Mouse (Mus musculus): ENCODE results near the gene Icam4. TPM values are rescaled to one million over a fixed set of nuclear protein-coding genes. Genes with fewer than 3 reads are reported as not detected.

Icam4 gene
- 0.21 and 0.30 TPM in 2 replicates for polyA plus RNA-seq (2012; rRNA removed)

- Histone ChIP-seq H3K4me1 (ENCODE audit: control insufficient read depth, insufficient read depth, low read length) (peaks cover 37% of the 10 kb centered on the region), H3K4me3 (ENCODE audit: control insufficient read depth, low read depth, low read length) (peak within 1 kb of the TSS; percentile 64), H3K27me3 (ENCODE audit: control insufficient read depth, insufficient read depth, low read length) (no peaks in the 10 kb centered on the region; the same call in 1 of the 2 replicates), H3K36me3 (ENCODE audit: control insufficient read depth, insufficient read depth, low read length) (no peaks in the 10 kb centered on the region), H3K27ac (ENCODE audit: control insufficient read depth, insufficient read depth, low read depth, low read length) (no peak within 1 kb of the TSS)
- TF ChIP-seq POLR2A (IDR thresholded peaks at IDR 0.05; ENCODE audit: control insufficient read depth, low read depth, low read length), result no peak
- TF ChIP-seq CTCF (IDR thresholded peaks at IDR 0.05; ENCODE audit: control insufficient read depth, insufficient read depth, insufficient replicate concordance, low read depth, low read length), result peak; percentile 71; the same call in 1 of the 2 replicates
These were observed at the start of gene Icam4 for GRCm38 (mm10) chr9:21029291-21030054. Gene Icam4 (plus strand): TSS chr9:21029373.

DNA sequence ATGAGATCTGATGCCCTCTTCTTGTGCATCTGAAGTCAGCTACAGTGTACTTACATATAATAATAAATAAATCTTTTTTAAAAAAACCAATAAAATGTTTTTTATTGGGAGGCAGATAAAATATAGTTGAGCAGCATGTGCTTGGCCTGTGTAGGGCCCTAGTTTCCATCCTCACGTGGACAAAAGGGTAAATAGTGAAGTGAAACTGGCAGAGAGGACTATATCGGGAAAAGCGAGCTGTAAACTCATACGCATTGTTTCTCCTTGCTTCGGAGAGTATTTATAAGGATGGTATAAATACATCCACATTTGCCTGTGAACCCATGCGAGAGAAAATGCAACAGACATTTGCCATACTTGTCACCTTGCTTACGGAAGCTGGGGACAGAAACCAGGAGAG, 49.4 kb upstream of the Icam4 start:
- Histone ChIP-seq H3K4me1 (ENCODE audit: control insufficient read depth, insufficient read depth, low read length) (peaks cover 5% of the 10 kb centered on the region), H3K36me3 (ENCODE audit: control insufficient read depth, insufficient read depth, low read length) (no peaks in the 10 kb centered on the region), H3K27me3 (ENCODE audit: control insufficient read depth, insufficient read depth, low read length) (no peaks in the 10 kb centered on the region), H3K4me3 (ENCODE audit: control insufficient read depth, low read depth, low read length) (no peak overlapping the region), H3K27ac (ENCODE audit: control insufficient read depth, insufficient read depth, low read depth, low read length) (no peak overlapping the region)
- TF ChIP-seq POLR2A (IDR thresholded peaks at IDR 0.05; ENCODE audit: control insufficient read depth, low read depth, low read length) (no peak), CTCF (IDR thresholded peaks at IDR 0.05; ENCODE audit: control insufficient read depth, insufficient read depth, insufficient replicate concordance, low read depth, low read length) (no peak)

DNA sequence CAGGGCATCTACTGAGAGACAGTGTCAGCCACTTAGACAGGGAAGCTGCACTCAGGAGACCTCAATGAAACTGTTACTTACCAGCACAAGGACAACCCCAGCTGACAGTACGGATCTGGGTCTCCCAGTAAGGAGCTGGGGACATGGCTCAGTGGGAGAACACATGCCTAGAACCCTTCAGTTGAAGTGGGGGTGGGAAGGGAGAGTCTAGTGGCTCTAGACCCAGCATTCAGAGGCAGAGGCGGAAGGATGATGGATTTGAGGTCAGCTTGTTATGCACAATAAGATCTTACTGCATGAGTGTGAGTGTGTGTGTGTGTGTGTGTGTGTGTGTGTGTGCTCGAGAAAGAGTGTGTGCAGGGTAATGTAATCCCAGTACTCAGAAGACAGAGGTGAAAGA, 47.0 kb upstream of the Icam4 start:
- H3K4me3 ChIP-seq (ENCODE audit: control insufficient read depth, low read depth, low read length), result no peak overlapping the region
- H3K27ac ChIP-seq (ENCODE audit: control insufficient read depth, insufficient read depth, low read depth, low read length), result no peak overlapping the region
- H3K4me1 ChIP-seq (ENCODE audit: control insufficient read depth, insufficient read depth, low read length), result no peaks in the 10 kb centered on the region
- H3K27me3 ChIP-seq (ENCODE audit: control insufficient read depth, insufficient read depth, low read length), result no peaks in the 10 kb centered on the region
- TF ChIP-seq POLR2A (IDR thresholded peaks at IDR 0.05; ENCODE audit: control insufficient read depth, low read depth, low read length) (no peak), CTCF (IDR thresholded peaks at IDR 0.05; ENCODE audit: control insufficient read depth, insufficient read depth, insufficient replicate concordance, low read depth, low read length) (no peak)
- no peaks in the 10 kb centered on the region for H3K36me3 ChIP-seq (ENCODE audit: control insufficient read depth, insufficient read depth, low read length)

GRCm38 (mm10) chr9:20983169-20983568, 46.0 kb upstream of the Icam4 start:
- Histone ChIP-seq H3K27ac (ENCODE audit: control insufficient read depth, insufficient read depth, low read depth, low read length) (no peak overlapping the region), H3K36me3 (ENCODE audit: control insufficient read depth, insufficient read depth, low read length) (no peaks in the 10 kb centered on the region), H3K4me3 (ENCODE audit: control insufficient read depth, low read depth, low read length) (no peak overlapping the region), H3K4me1 (ENCODE audit: control insufficient read depth, insufficient read depth, low read length) (no peaks in the 10 kb centered on the region), H3K27me3 (ENCODE audit: control insufficient read depth, insufficient read depth, low read length) (no peaks in the 10 kb centered on the region)
- no peak for TF ChIP-seq POLR2A (IDR thresholded peaks at IDR 0.05; ENCODE audit: control insufficient read depth, low read depth, low read length)
- TF ChIP-seq CTCF (IDR thresholded peaks at IDR 0.05; ENCODE audit: control insufficient read depth, insufficient read depth, insufficient replicate concordance, low read depth, low read length), result no peak

DNA sequence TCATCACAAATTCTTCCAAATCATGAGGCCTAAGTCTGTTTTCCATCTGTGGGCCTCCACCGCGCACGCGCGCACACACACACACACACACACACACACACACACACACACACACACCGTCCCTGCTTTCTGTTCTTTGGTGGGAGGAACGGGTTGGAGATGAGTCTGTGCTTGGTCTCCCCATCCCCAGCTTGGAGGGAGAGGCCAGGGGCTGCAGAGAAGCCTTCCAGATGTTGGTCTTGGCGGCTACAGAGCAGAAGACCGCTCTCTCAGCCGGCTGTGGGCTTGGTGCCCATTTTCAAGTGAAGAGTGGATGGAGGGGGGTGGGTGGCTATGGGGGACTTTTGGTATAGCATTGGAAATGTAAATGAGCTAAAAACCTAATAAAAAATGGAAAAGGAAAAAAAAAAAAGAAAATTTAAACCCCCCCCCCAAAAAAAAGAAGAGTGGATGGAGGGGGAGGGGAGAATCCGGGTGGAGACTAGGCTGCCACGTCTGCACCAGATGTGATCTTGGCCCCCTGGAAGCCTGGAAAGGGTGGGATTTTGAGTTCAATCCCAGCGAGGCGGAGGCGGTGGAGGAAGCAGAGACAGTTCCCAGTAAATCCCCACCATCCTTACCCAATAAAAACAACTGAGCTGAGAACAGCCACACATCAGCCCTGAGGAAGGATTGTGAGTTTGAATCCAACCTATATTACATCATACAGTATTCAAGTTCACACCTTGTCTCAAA, 42.1 kb upstream of the Icam4 start:
- H3K4me3 ChIP-seq (ENCODE audit: control insufficient read depth, low read depth, low read length), result no peak overlapping the region
- H3K4me1 ChIP-seq (ENCODE audit: control insufficient read depth, insufficient read depth, low read length), result peaks cover 2% of the 10 kb centered on the region
- no peak overlapping the region for H3K27ac ChIP-seq (ENCODE audit: control insufficient read depth, insufficient read depth, low read depth, low read length)
- no peaks in the 10 kb centered on the region for H3K27me3 ChIP-seq (ENCODE audit: control insufficient read depth, insufficient read depth, low read length)
- no peaks in the 10 kb centered on the region for H3K36me3 ChIP-seq (ENCODE audit: control insufficient read depth, insufficient read depth, low read length)
- TF ChIP-seq POLR2A (IDR thresholded peaks at IDR 0.05; ENCODE audit: control insufficient read depth, low read depth, low read length), result no peak
- no peak for TF ChIP-seq CTCF (IDR thresholded peaks at IDR 0.05; ENCODE audit: control insufficient read depth, insufficient read depth, insufficient replicate concordance, low read depth, low read length)

DNA sequence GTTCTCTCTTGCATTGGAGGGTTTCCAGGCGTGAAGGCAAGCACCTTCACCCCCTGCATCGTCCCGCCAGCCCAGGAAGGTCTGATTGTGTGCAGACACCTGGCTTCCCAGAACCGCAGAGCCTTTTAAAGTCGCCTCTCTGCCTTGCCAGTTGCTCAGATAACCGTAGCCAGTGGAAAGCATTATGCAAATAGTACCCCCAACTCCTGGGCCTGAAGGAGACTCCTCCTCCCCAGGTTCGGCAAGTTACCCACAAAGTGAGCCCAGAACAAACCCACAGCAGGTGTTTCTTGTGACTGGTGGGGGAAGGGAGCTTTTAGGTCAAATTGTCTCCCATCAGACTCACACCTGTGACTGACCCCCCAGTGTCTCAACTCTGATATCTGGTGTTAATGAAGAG, 41.2 kb upstream of the Icam4 start:
- Histone ChIP-seq H3K4me3 (ENCODE audit: control insufficient read depth, low read depth, low read length) (no peak overlapping the region), H3K4me1 (ENCODE audit: control insufficient read depth, insufficient read depth, low read length) (peaks cover 2% of the 10 kb centered on the region), H3K27ac (ENCODE audit: control insufficient read depth, insufficient read depth, low read depth, low read length) (no peak overlapping the region), H3K27me3 (ENCODE audit: control insufficient read depth, insufficient read depth, low read length) (no peaks in the 10 kb centered on the region), H3K36me3 (ENCODE audit: control insufficient read depth, insufficient read depth, low read length) (no peaks in the 10 kb centered on the region)
- no peak for TF ChIP-seq CTCF (IDR thresholded peaks at IDR 0.05; ENCODE audit: control insufficient read depth, insufficient read depth, insufficient replicate concordance, low read depth, low read length)
- no peak for TF ChIP-seq POLR2A (IDR thresholded peaks at IDR 0.05; ENCODE audit: control insufficient read depth, low read depth, low read length)

DNA sequence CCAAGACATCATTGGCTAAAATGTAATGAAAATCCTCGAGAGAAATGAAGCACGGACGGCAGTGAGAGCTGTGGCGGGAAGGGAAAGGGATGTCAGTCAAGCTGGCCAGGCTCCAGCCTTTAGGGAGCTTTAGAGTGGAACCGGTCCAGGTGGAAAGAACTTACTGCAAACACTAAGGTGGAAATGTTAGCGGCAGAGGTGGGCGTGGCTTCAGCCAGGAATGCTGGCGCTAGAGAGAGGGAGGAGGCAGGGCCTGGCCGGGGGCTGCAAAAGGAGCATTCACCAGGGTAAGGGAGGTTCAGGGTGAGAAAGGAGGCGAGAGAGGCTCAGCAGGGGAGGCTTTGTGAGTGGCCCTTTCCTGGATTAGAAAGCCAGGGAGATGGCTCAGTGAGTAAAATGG, 38.3 kb upstream of the Icam4 start:
- Histone ChIP-seq H3K4me3 (ENCODE audit: control insufficient read depth, low read depth, low read length) (no peak overlapping the region), H3K36me3 (ENCODE audit: control insufficient read depth, insufficient read depth, low read length) (no peaks in the 10 kb centered on the region), H3K27ac (ENCODE audit: control insufficient read depth, insufficient read depth, low read depth, low read length) (no peak overlapping the region), H3K4me1 (ENCODE audit: control insufficient read depth, insufficient read depth, low read length) (peaks cover 2% of the 10 kb centered on the region), H3K27me3 (ENCODE audit: control insufficient read depth, insufficient read depth, low read length) (no peaks in the 10 kb centered on the region)
- TF ChIP-seq POLR2A (IDR thresholded peaks at IDR 0.05; ENCODE audit: control insufficient read depth, low read depth, low read length), result no peak
- TF ChIP-seq CTCF (IDR thresholded peaks at IDR 0.05; ENCODE audit: control insufficient read depth, insufficient read depth, insufficient replicate concordance, low read depth, low read length), result no peak

Measured in testis, adult 2 months (tissue).